Comparison of ENCODE assay signal across 8 mouse cellular contexts in the genomic region with DNA sequence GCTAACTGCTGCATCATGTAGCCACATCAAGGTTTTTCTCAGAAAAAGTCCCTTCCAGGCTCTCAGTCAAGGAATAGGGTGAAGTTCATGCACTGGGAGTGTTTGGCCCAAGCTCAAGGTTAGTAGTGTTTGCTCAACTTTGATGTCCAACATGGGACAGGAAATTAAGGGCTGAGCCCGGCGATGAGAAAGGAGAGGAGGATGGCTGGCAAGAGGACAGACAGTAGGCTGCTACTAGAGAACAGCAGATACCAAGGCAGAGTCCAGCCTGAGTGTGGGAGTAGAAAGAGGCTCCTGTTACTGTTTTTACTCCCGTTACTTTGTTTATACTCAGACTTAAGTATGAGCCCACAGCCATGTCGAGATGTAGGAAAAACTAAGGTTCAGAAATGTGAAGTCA. TPM values are rescaled to one million over a fixed set of nuclear protein-coding genes. Genes with fewer than 3 reads are reported as not detected.
A peak's percentile ranks its signal among the peaks of the same experiment; 100 is the strongest.
DNase-seq lines count a peak whose midpoint lies in the region; ATAC-seq and TF ChIP-seq lines count a peak whose summit lies in the region.

No protein-coding gene starts in this region.

- H3K27ac ChIP-seq in embryonic facial prominence, embryonic 15.5 days (replicated peaks) = peak overlapping the region; percentile 65
- H3K27ac ChIP-seq in liver, embryonic 12.5 days = peak overlapping the region; percentile 96
- H3K27ac ChIP-seq in olfactory bulb, adult 2 months (ENCODE audit: insufficient read depth, low read depth, low read length) = no peak overlapping the region

- 23% methylated on average over 4 of the region's 4 CpGs for WGBS in embryonic facial prominence, embryonic 15.5 days
- WGBS in liver, embryonic 12.5 days (ENCODE audit: insufficient replicate concordance) = 4% methylated on average over 4 of the region's 4 CpGs
- WGBS in olfactory bulb, adult 2 months = 16% methylated on average over 4 of the region's 4 CpGs

- peak overlapping the region; percentile 88 for H3K4me3 ChIP-seq in E14TG2a.4 (replicated peaks; ENCODE audit: low read length)
- peak overlapping the region; percentile 74 for H3K4me3 ChIP-seq in embryonic facial prominence, embryonic 15.5 days (replicated peaks)
- peak overlapping the region; percentile 92 for H3K4me3 ChIP-seq in liver, embryonic 12.5 days
- H3K4me3 ChIP-seq in olfactory bulb, adult 2 months (ENCODE audit: insufficient read depth, low read depth, low read length) = peak overlapping the region; percentile 58

- no peak overlapping the region; the same call in 1 of the 2 replicates for H3K9ac ChIP-seq in embryonic facial prominence, embryonic 15.5 days
- peak overlapping the region; percentile 91 for H3K9ac ChIP-seq in liver, embryonic 12.5 days

- TF ChIP-seq POLR2A in olfactory bulb, adult 2 months (IDR thresholded peaks at IDR 0.05; ENCODE audit: insufficient read depth, low read depth, low read length) = no peak

- no peaks in the 10 kb centered on the region for H3K9me3 ChIP-seq in E14TG2a.4 (ENCODE audit: low read length)
- H3K9me3 ChIP-seq in embryonic facial prominence, embryonic 15.5 days (replicated peaks) = no peaks in the 10 kb centered on the region
- H3K9me3 ChIP-seq in liver, embryonic 12.5 days (replicated peaks) = no peaks in the 10 kb centered on the region

- no peak for ATAC-seq in embryonic facial prominence, embryonic 15.5 days (ENCODE audit: insufficient number of reproducible peaks, low FRiP score, low TSS enrichment, low read depth)
- peak; percentile 34; the same call in 1 of the 2 replicates for ATAC-seq in liver, embryonic 12.5 days

- peaks cover 22% of the 10 kb centered on the region for H3K4me1 ChIP-seq in E14TG2a.4 (replicated peaks; ENCODE audit: low read depth, low read length)
- peaks cover 16% of the 10 kb centered on the region for H3K4me1 ChIP-seq in embryonic facial prominence, embryonic 15.5 days
- H3K4me1 ChIP-seq in liver, embryonic 12.5 days = peaks cover 49% of the 10 kb centered on the region
- H3K4me1 ChIP-seq in olfactory bulb, adult 2 months (ENCODE audit: control insufficient read depth, insufficient read depth, low read length) = peaks cover 3% of the 10 kb centered on the region

- peaks cover 43% of the 10 kb centered on the region for H3K36me3 ChIP-seq in E14TG2a.4 (ENCODE audit: insufficient read depth, low read length)
- peaks cover 11% of the 10 kb centered on the region for H3K36me3 ChIP-seq in embryonic facial prominence, embryonic 15.5 days
- H3K36me3 ChIP-seq in liver, embryonic 12.5 days = peaks cover 44% of the 10 kb centered on the region

- no peaks in the 10 kb centered on the region for H3K27me3 ChIP-seq in E14TG2a.4 (ENCODE audit: insufficient read depth, low read length)
- no peaks in the 10 kb centered on the region for H3K27me3 ChIP-seq in embryonic facial prominence, embryonic 15.5 days
- H3K27me3 ChIP-seq in liver, embryonic 12.5 days (replicated peaks) = no peaks in the 10 kb centered on the region

- DNase-seq in embryo, embryonic 10 days (ENCODE audit: low spot score) = peak; percentile 14
- DNase-seq in embryo, embryonic 10.5 days (ENCODE audit: low spot score) = no peak
- peak; percentile 38 for DNase-seq in induced T-regulatory cell, adult 2 months (ENCODE audit: low read depth)
- DNase-seq in Muller cell, postnatal 12 days (ENCODE audit: inconsistent ontology term) = no peak

- peak overlapping the region; percentile 59 for H3K4me2 ChIP-seq in embryonic facial prominence, embryonic 15.5 days (replicated peaks)
- H3K4me2 ChIP-seq in liver, embryonic 12.5 days = peak overlapping the region; percentile 76

- TF ChIP-seq CTCF in E14TG2a.4 (conservative IDR thresholded peaks at IDR 0.05; ENCODE audit: low read length) = no peak
- TF ChIP-seq CTCF in olfactory bulb, adult 2 months (IDR thresholded peaks at IDR 0.05; ENCODE audit: insufficient read depth, low read depth, low read length) = no peak

RNA-seq across cellular contexts. Expression of gene Prdx3, which starts 0.9 kb away (rescaled TPM):
- polyA plus RNA-seq in embryonic facial prominence, embryonic 15.5 days (2015; fragmentation: Nextera tagmentation; extraction: Ambion mirVana) = 92.5 and 95.7 TPM in 2 replicates
- 417 TPM in 2 replicates for polyA plus RNA-seq in liver, embryonic 12.5 days (2016; fragmentation: Nextera tagmentation; extraction: Ambion mirVana)
- not detected in 2 replicates for polyA plus RNA-seq in olfactory bulb, adult 2 months (2012; ENCODE audit: insufficient read depth, insufficient read length, low replicate concordance, missing spikeins)

RNA-seq across cellular contexts. Expression of gene Sfxn4, which starts 12.2 kb away (rescaled TPM):
- polyA plus RNA-seq in embryonic facial prominence, embryonic 15.5 days (2015; fragmentation: Nextera tagmentation; extraction: Ambion mirVana) = 7.5 and 9.2 TPM in 2 replicates
- 1.7 and 1.8 TPM in 2 replicates for polyA plus RNA-seq in liver, embryonic 12.5 days (2016; fragmentation: Nextera tagmentation; extraction: Ambion mirVana)
- polyA plus RNA-seq in olfactory bulb, adult 2 months (2012; ENCODE audit: insufficient read depth, insufficient read length, low replicate concordance, missing spikeins) = not detected in 2 replicates

RNA-seq across cellular contexts. Expression of gene Grk5, which starts 16.0 kb away (rescaled TPM):
- 2.1 and 2.8 TPM in 2 replicates for polyA plus RNA-seq in embryonic facial prominence, embryonic 15.5 days (2015; fragmentation: Nextera tagmentation; extraction: Ambion mirVana)
- 1.2 and 1.5 TPM in 2 replicates for polyA plus RNA-seq in liver, embryonic 12.5 days (2016; fragmentation: Nextera tagmentation; extraction: Ambion mirVana)
- polyA plus RNA-seq in olfactory bulb, adult 2 months (2012; ENCODE audit: insufficient read depth, insufficient read length, low replicate concordance, missing spikeins) = not detected in 2 replicates

Comparison
In these comparisons a context has a peak if more than half of its experiments do, and no peak if none do; other contexts are left out.
1. DNase-seq: peak in embryo, embryonic 10 days (single experiment) and induced T-regulatory cell, adult 2 months (single experiment); none in embryo, embryonic 10.5 days (single experiment) and Muller cell, postnatal 12 days (single experiment).
2. Peak in every context shown above with its lines, with median percentiles within 50 percentile points of each other: H3K4me3 ChIP-seq.